In genomic region chr1:136017907-136018313, GRCm38 (mm10) we compare ENCODE assay signal across 8 mouse cellular contexts. TPM values are rescaled to one million over a fixed set of nuclear protein-coding genes. Genes with fewer than 3 reads are reported as not detected.
DNase-seq lines count a peak whose midpoint lies in the region; ATAC-seq and TF ChIP-seq lines count a peak whose summit lies in the region.

No protein-coding gene starts in this region.

- H3K9ac ChIP-seq in MEL (ENCODE audit: control insufficient read depth, low read depth, low read length, poor library complexity, severe bottlenecking) = peak overlapping the region; percentile 87
- H3K9ac ChIP-seq in forebrain, postnatal 0 days = peak overlapping the region; percentile 73
- H3K9ac ChIP-seq in lung, embryonic 15.5 days = peak overlapping the region; percentile 75

- H3K27me3 ChIP-seq in MEL (ENCODE audit: control insufficient read depth in 1 of 2, insufficient read depth in 2 of 2, low read length in 2 of 2) = no peaks in the 10 kb centered on the region
- H3K27me3 ChIP-seq in cerebellum, adult 2 months (ENCODE audit: control insufficient read depth, insufficient read depth, low read length) = no peaks in the 10 kb centered on the region
- H3K27me3 ChIP-seq in forebrain, postnatal 0 days (ENCODE audit: insufficient read depth, low read length) = no peaks in the 10 kb centered on the region
- no peaks in the 10 kb centered on the region for H3K27me3 ChIP-seq in lung, embryonic 15.5 days

- H3K36me3 ChIP-seq in MEL (ENCODE audit: control insufficient read depth in 1 of 2, insufficient read depth in 2 of 2, low read length in 2 of 2) = peaks cover 2 to 26% of the 10 kb centered on the region in 2 experiments; a peak in 3 of 4 replicates
- H3K36me3 ChIP-seq in forebrain, postnatal 0 days (ENCODE audit: insufficient read depth) = peaks cover 19% of the 10 kb centered on the region
- peaks cover 16% of the 10 kb centered on the region for H3K36me3 ChIP-seq in lung, embryonic 15.5 days

- no peaks in the 10 kb centered on the region for H3K9me3 ChIP-seq in MEL (replicated peaks; ENCODE audit: insufficient read depth, low read length)
- no peaks in the 10 kb centered on the region for H3K9me3 ChIP-seq in forebrain, postnatal 0 days (ENCODE audit: low read length)
- no peaks in the 10 kb centered on the region for H3K9me3 ChIP-seq in lung, embryonic 15.5 days

- WGBS in cerebellum, adult 2 months = under 1% methylated on average over 22 of the region's 22 CpGs
- 3% methylated on average over 22 of the region's 22 CpGs for WGBS in forebrain, postnatal 0 days
- WGBS in lung, embryonic 15.5 days = under 1% methylated on average over 22 of the region's 22 CpGs

- peak overlapping the region; percentile 71 for H3K27ac ChIP-seq in MEL (ENCODE audit: control insufficient read depth, low read depth, low read length)
- H3K27ac ChIP-seq in cerebellum, adult 2 months (ENCODE audit: insufficient read depth, low read length) = peak overlapping the region; percentile 13
- H3K27ac ChIP-seq in forebrain, postnatal 0 days (ENCODE audit: low read depth, low read length) = peak overlapping the region; percentile 74
- peak overlapping the region; percentile 39 for H3K27ac ChIP-seq in lung, embryonic 15.5 days

- peaks cover 5% of the 10 kb centered on the region; the same call in 1 of the 2 replicates for H3K79me2 ChIP-seq in MEL (ENCODE audit: control insufficient read depth, insufficient read depth, low read length, poor library complexity)

- peak overlapping the region; percentile 89 to 97 for H3K4me3 ChIP-seq in MEL (ENCODE audit: control insufficient read depth in 1 of 2, insufficient read depth in 1 of 2, low read depth in 2 of 2, low read length in 2 of 2)
- H3K4me3 ChIP-seq in cerebellum, adult 2 months (replicated peaks; ENCODE audit: insufficient read depth, low read depth, low read length) = peak overlapping the region; percentile 77
- peak overlapping the region; percentile 77 for H3K4me3 ChIP-seq in forebrain, postnatal 0 days (ENCODE audit: low read depth, low read length)
- peak overlapping the region; percentile 82 for H3K4me3 ChIP-seq in lung, embryonic 15.5 days

- peak in 1 of 2 experiments; percentile 50; a peak in 1 of 4 replicates for TF ChIP-seq POLR2A in MEL (IDR thresholded peaks at IDR 0.05; ENCODE audit: control insufficient read depth in 1 of 2, insufficient read depth in 1 of 2, low read depth in 1 of 2, low read length in 2 of 2, poor library complexity in 1 of 2)
- peak; percentile 82 for TF ChIP-seq POLR2A in cerebellum, adult 2 months (IDR thresholded peaks at IDR 0.05; ENCODE audit: borderline replicate concordance, insufficient read depth, low read length)

- TF ChIP-seq EP300 in MEL (IDR thresholded peaks at IDR 0.05; ENCODE audit: low read depth in 1 of 2, low read length in 2 of 2) = no peak

- no peak for TF ChIP-seq RAD21 in MEL (IDR thresholded peaks at IDR 0.05; ENCODE audit: low read depth, low read length)

- TF ChIP-seq CTCF in MEL (IDR thresholded peaks at IDR 0.05 in 2 of 3, conservative IDR thresholded peaks at IDR 0.05 in 1 of 3; ENCODE audit: control insufficient read depth in 1 of 3, insufficient read depth in 1 of 3, low read depth in 2 of 3, low read length in 3 of 3, poor library complexity in 1 of 3, severe bottlenecking in 1 of 3) = no peak
- TF ChIP-seq CTCF in cerebellum, adult 2 months (IDR thresholded peaks at IDR 0.05; ENCODE audit: borderline replicate concordance, insufficient read depth, low read depth, low read length) = no peak
- no peak; the same call in 1 of the 2 replicates for TF ChIP-seq CTCF in forebrain, postnatal 0 days (IDR thresholded peaks at IDR 0.05; ENCODE audit: low read depth)

- peak overlapping the region; percentile 94 for H3K4me2 ChIP-seq in forebrain, postnatal 0 days (ENCODE audit: low read depth)
- peak overlapping the region; percentile 92 for H3K4me2 ChIP-seq in lung, embryonic 15.5 days

- peak; percentile 94 for DNase-seq in MEL (ENCODE audit: low read depth, low spot score)
- DNase-seq in cerebellum, adult 2 months = peak; percentile 92 to 95
- peak; percentile 97 for DNase-seq in forebrain, postnatal 0 days
- peak; percentile 93 for DNase-seq in heart, postnatal 4 days
- DNase-seq in layer of hippocampus, adult 8-10 months (ENCODE audit: low spot score in 2 of 2) = peak; percentile 93
- peak; percentile 89 for DNase-seq in ovary, adult 18-20 months (ENCODE audit: low spot score)
- DNase-seq in thymus, postnatal 0 days (ENCODE audit: low spot score) = peak; percentile 91

- H3K4me1 ChIP-seq in MEL (ENCODE audit: control insufficient read depth in 1 of 2, insufficient read depth in 2 of 2, low read length in 2 of 2) = peaks cover 17 to 26% of the 10 kb centered on the region in 2 experiments
- peaks cover 4% of the 10 kb centered on the region for H3K4me1 ChIP-seq in cerebellum, adult 2 months (ENCODE audit: control insufficient read depth, insufficient read depth, low read length)
- H3K4me1 ChIP-seq in forebrain, postnatal 0 days (ENCODE audit: insufficient read depth) = peaks cover 6% of the 10 kb centered on the region; the same call in 1 of the 2 replicates
- H3K4me1 ChIP-seq in lung, embryonic 15.5 days = peaks cover 12% of the 10 kb centered on the region

- peak; percentile 100 for ATAC-seq in forebrain, postnatal 0 days
- ATAC-seq in lung, embryonic 15.5 days (ENCODE audit: borderline replicate concordance, extremely low read depth, low FRiP score, low TSS enrichment) = peak; percentile 97

TF ChIP-seq in MEL, 35 proteins besides CTCF, POLR2A, EP300 and RAD21 (continues in another document):
- no peak for TF ChIP-seq RCOR1 (IDR thresholded peaks at IDR 0.05; ENCODE audit: low read depth, low read length)
- no peak for TF ChIP-seq POLR2AphosphoS5 (IDR thresholded peaks at IDR 0.05; ENCODE audit: borderline replicate concordance, low read depth, low read length)
- no peak for TF ChIP-seq USF1 (IDR thresholded peaks at IDR 0.05; ENCODE audit: low read depth, low read length)
- TF ChIP-seq GATA1 (IDR thresholded peaks at IDR 0.05; ENCODE audit: low read depth, low read length) = no peak
- peak; percentile 26 for TF ChIP-seq TCF12 (IDR thresholded peaks at IDR 0.05; ENCODE audit: low read depth, low read length)
- no peak for TF ChIP-seq BHLHE40 (IDR thresholded peaks at IDR 0.05; ENCODE audit: borderline replicate concordance, low read depth, low read length)
- no peak for TF ChIP-seq TBP (IDR thresholded peaks at IDR 0.05; ENCODE audit: low read depth, low read length)
- TF ChIP-seq TAL1 (IDR thresholded peaks at IDR 0.05; ENCODE audit: low read length) = no peak
- TF ChIP-seq MXI1 (IDR thresholded peaks at IDR 0.05; ENCODE audit: low read depth, low read length) = peak; percentile 51
- no peak for TF ChIP-seq MAX (IDR thresholded peaks at IDR 0.05; ENCODE audit: low read length)

RNA-seq across cellular contexts. Expression of gene Tmem9, which starts 10.0 kb away (rescaled TPM):
- 35.4 and 52.2 TPM in 2 replicates for total RNA-seq in MEL (2012; rRNA removed)
- 10 to 100 TPM in 1 of 2 experiments, not detected in 1; 82.9 TPM for polyA plus RNA-seq in MEL (2012; ENCODE audit: insufficient read depth in 1 of 2, insufficient read length in 2 of 2, low read depth in 1 of 2, low replicate concordance in 2 of 2, missing spikeins in 1 of 2)
- 141 and 143 TPM in 2 replicates for polyA plus RNA-seq in cerebellum, adult 2 months (2012; rRNA removed)
- 91.7 and 95.5 TPM in 2 replicates for total RNA-seq in forebrain, postnatal 0 days (2014; rRNA removed)
- polyA plus RNA-seq in forebrain, postnatal 0 days (2015; fragmentation: Nextera tagmentation; extraction: Ambion mirVana) = 156 and 175 TPM in 2 replicates
- 10 to 100 TPM; 30.0 to 33.5 TPM for total RNA-seq in heart, postnatal 4 days (2021)
- 10 to 100 TPM; 71.4 to 79.2 (median 73.5) TPM for total RNA-seq in layer of hippocampus, adult 8-10 months (2022)
- 153 and 162 TPM in 2 replicates for polyA plus RNA-seq in lung, embryonic 15.5 days (2015; fragmentation: Nextera tagmentation; extraction: Ambion mirVana)
- polyA plus RNA-seq in thymus, postnatal 0 days (2015; fragmentation: Nextera tagmentation; extraction: Ambion mirVana) = 71.8 and 72.2 TPM in 2 replicates

RNA-seq across cellular contexts. Expression of gene Igfn1, which starts 11.8 kb away (rescaled TPM):
- total RNA-seq in MEL (2012; rRNA removed) = 0.15 TPM in 1 of 2 replicates, not detected in the other
- polyA plus RNA-seq in MEL (2012; ENCODE audit: insufficient read depth in 1 of 2, insufficient read length in 2 of 2, low read depth in 1 of 2, low replicate concordance in 2 of 2, missing spikeins in 1 of 2) = under 1 TPM in 1 of 2 experiments, not detected in 1; 0.14 TPM
- polyA plus RNA-seq in cerebellum, adult 2 months (2012; rRNA removed) = 0.33 and 0.65 TPM in 2 replicates
- not detected in 2 replicates for total RNA-seq in forebrain, postnatal 0 days (2014; rRNA removed)
- polyA plus RNA-seq in forebrain, postnatal 0 days (2015; fragmentation: Nextera tagmentation; extraction: Ambion mirVana) = not detected in 2 replicates
- total RNA-seq in heart, postnatal 4 days (2021) = under 1 TPM in 1 of 2 experiments, not detected in 1; 0.14 TPM
- total RNA-seq in layer of hippocampus, adult 8-10 months (2022) = under 1 TPM; 0.35 to 0.61 (median 0.38) TPM
- polyA plus RNA-seq in lung, embryonic 15.5 days (2015; fragmentation: Nextera tagmentation; extraction: Ambion mirVana) = not detected in 2 replicates
- 0.06 and 0.10 TPM in 2 replicates for polyA plus RNA-seq in thymus, postnatal 0 days (2015; fragmentation: Nextera tagmentation; extraction: Ambion mirVana)

RNA-seq across cellular contexts. Expression of gene Ascl5, which starts 32.7 kb away (rescaled TPM):
- total RNA-seq in MEL (2012; rRNA removed) = not detected in 2 replicates
- polyA plus RNA-seq in MEL (2012; ENCODE audit: insufficient read depth in 1 of 2, insufficient read length in 2 of 2, low read depth in 1 of 2, low replicate concordance in 2 of 2, missing spikeins in 1 of 2) = not detected
- not detected in 2 replicates for polyA plus RNA-seq in cerebellum, adult 2 months (2012; rRNA removed)
- 0.46 TPM in 1 of 2 replicates, not detected in the other for total RNA-seq in forebrain, postnatal 0 days (2014; rRNA removed)
- 0.36 and 0.90 TPM in 2 replicates for polyA plus RNA-seq in forebrain, postnatal 0 days (2015; fragmentation: Nextera tagmentation; extraction: Ambion mirVana)
- not detected for total RNA-seq in heart, postnatal 4 days (2021)
- total RNA-seq in layer of hippocampus, adult 8-10 months (2022) = not detected
- polyA plus RNA-seq in lung, embryonic 15.5 days (2015; fragmentation: Nextera tagmentation; extraction: Ambion mirVana) = not detected in 2 replicates
- not detected in 2 replicates for polyA plus RNA-seq in thymus, postnatal 0 days (2015; fragmentation: Nextera tagmentation; extraction: Ambion mirVana)

RNA-seq across cellular contexts. Expression of gene Cacna1s, which starts 34.6 kb away (rescaled TPM):
- total RNA-seq in MEL (2012; rRNA removed) = not detected in 2 replicates
- not detected for polyA plus RNA-seq in MEL (2012; ENCODE audit: insufficient read depth in 1 of 2, insufficient read length in 2 of 2, low read depth in 1 of 2, low replicate concordance in 2 of 2, missing spikeins in 1 of 2)
- 1.2 and 1.3 TPM in 2 replicates for polyA plus RNA-seq in cerebellum, adult 2 months (2012; rRNA removed)
- 0.62 and 1.1 TPM in 2 replicates for total RNA-seq in forebrain, postnatal 0 days (2014; rRNA removed)
- polyA plus RNA-seq in forebrain, postnatal 0 days (2015; fragmentation: Nextera tagmentation; extraction: Ambion mirVana) = 0.30 and 1.1 TPM in 2 replicates
- total RNA-seq in heart, postnatal 4 days (2021) = 1 to 10 TPM; 1.2 to 1.8 TPM
- 1 to 10 TPM in 2 of 4 experiments, under 1 TPM in 2; 0.37 to 1.9 (median 0.79) TPM for total RNA-seq in layer of hippocampus, adult 8-10 months (2022)
- 0.10 and 0.14 TPM in 2 replicates for polyA plus RNA-seq in lung, embryonic 15.5 days (2015; fragmentation: Nextera tagmentation; extraction: Ambion mirVana)
- polyA plus RNA-seq in thymus, postnatal 0 days (2015; fragmentation: Nextera tagmentation; extraction: Ambion mirVana) = 1.3 and 1.6 TPM in 2 replicates

Comparison
In these comparisons a context has a peak if more than half of its experiments do, and no peak if none do; other contexts are left out.
1. Peak in every context shown above with its lines: DNase-seq, ATAC-seq, H3K4me3 ChIP-seq and H3K27ac ChIP-seq.
2. H3K27ac ChIP-seq: peak in every context shown above with its lines; median percentile 74 in forebrain, postnatal 0 days; 71 in MEL; 39 in lung, embryonic 15.5 days; 13 in cerebellum, adult 2 months.